Mouse (Mus musculus) lung, embryonic 14.5 days (tissue): ENCODE results near the gene Tcf7l1. TPM values are rescaled to one million over a fixed set of nuclear protein-coding genes. Genes with fewer than 3 reads are reported as not detected.

Experiments
- ATAC-seq: fragments of 200-750 bp; cut with Nextera tagmentation; 2 replicates; pipeline ENCODE4 v1.8.0; 2017; ENCODE audit warnings: mild to moderate bottlenecking, moderate TSS enrichment, moderate library complexity; ENCODE audit not compliant: insufficient read depth
- DNase-seq: peaks from one replicate; pipeline ENCODE4 v3.0.0-alpha.2; 2015
- H3K27ac ChIP-seq: fragments of 300-500 bp; sonication (generic); 2 replicates; pipeline ENCODE4 v1.5.1; 2014; ENCODE audit warnings: low read depth, mild to moderate bottlenecking, moderate library complexity
- H3K27me3 ChIP-seq: fragments of 300-500 bp; sonication (generic); 2 replicates; pipeline ENCODE4 v1.6.1; 2014; ENCODE audit warnings: low read length, control low read depth; ENCODE audit not compliant: insufficient read depth
- H3K36me3 ChIP-seq: fragments of 300-500 bp; sonication (generic); 2 replicates; pipeline ENCODE4 v1.6.1; 2014; ENCODE audit warnings: control low read depth; ENCODE audit not compliant: insufficient read depth
- H3K4me1 ChIP-seq: fragments of 300-500 bp; sonication (generic); 2 replicates; pipeline ENCODE4 v1.6.1; 2014; ENCODE audit warnings: antibody characterized with exemption, control low read depth; ENCODE audit not compliant: insufficient read depth
- H3K4me2 ChIP-seq: fragments of 300-500 bp; sonication (generic); 2 replicates; pipeline ENCODE4 v1.6.1; 2014; ENCODE audit warnings: mild to moderate bottlenecking
- H3K4me3 ChIP-seq: fragments of 300-500 bp; sonication (generic); 2 replicates; pipeline ENCODE4 v1.5.1; 2014; ENCODE audit warnings: low read depth, low read length
- H3K9ac ChIP-seq: fragments of 300-500 bp; sonication (generic); 2 replicates; pipeline ENCODE4 v1.6.1; 2014
- H3K9me3 ChIP-seq: fragments of 300-500 bp; sonication (generic); 2 replicates; pipeline ENCODE4 v1.6.1; 2016; ENCODE audit warnings: low read depth, low read length, control low read depth
- CTCF ChIP-seq: IDR thresholded peaks from 2 replicates; pipeline ENCODE4 v1.5.1; 2016; ENCODE audit warnings: antibody characterized with exemption, low read depth
- WGBS: fragments of 180-500 bp; shearing (Covaris S2); extraction: QIAGEN DNeasy Blood & Tissue Kit; methylation state at CpG from one replicate; pipeline ENCODE4 v1.1.7; 2014; 5-methylcytosine and 5-hydroxymethylcytosine counted together
- polyA plus RNA-seq: library from polyadenylated mRNA; unstranded; fragments of >200 nt; fragmentation: Nextera tagmentation; extraction: Ambion mirVana; gene quantifications from 2 replicates; pipeline ENCODE4 v1.2.1, GENCODE M21; 2014

Gene Tcf7l1
- polyA plus RNA-seq, 1 experiment from 2014 or later: 41.1 TPM

DNA sequence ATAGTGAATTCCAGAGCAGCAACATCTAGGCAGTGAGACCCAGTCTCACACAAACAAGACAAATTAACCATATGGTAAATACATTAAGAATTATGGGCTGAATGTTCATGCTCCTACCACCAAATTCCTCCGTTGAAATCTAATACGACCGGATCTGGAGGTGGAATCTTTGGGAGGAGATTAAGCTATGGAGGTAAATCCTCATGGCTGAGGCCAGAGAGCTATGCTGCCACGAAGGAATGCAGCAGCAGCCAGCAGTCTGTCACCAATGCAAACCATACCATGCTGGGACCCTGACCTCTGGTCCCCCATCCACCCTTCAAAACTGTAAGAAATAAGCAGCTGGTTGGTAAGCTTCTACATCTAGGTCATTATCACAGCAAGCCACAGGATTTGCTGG is 41.9 kb downstream of the Tcf7l1 start:
- DNase-seq: no peak

DNA sequence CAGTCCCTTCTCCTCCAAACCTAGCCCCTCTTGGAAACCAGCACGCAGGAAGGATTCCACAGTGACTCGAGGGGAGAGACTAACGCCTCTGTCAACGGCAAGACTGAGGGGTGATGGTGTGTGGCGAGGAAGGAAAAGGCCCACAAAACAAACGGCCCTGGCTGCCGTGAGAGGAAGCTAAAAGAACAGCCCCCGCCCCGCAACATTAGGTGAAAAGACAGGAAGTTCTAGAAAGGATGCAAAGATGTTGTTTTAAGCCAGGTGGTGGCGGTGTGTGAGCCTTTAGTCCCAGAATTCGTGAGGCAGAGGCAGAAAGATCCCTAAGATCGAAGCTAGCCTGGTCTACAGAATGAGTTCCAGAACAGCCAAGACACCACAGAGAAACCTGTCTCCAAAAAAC is 43.3 kb downstream of the Tcf7l1 start:
- Histone ChIP-seq H3K4me2 (no peak overlapping the region), H3K4me1 (peaks cover 49% of the 10 kb centered on the region), H3K4me3 (no peak overlapping the region), H3K9me3 (no peaks in the 10 kb centered on the region), H3K36me3 (no peaks in the 10 kb centered on the region), H3K27ac (no peak overlapping the region), H3K27me3 (no peaks in the 10 kb centered on the region), H3K9ac (no peak overlapping the region)
- no peak for TF ChIP-seq CTCF
- DNase-seq: no peak
- no peak for ATAC-seq
- WGBS: 46% methylated on average over 12 of the region's 12 CpGs

More for the DNA sequence above, 41.9 kb downstream of the Tcf7l1 start:
- no peak for TF ChIP-seq CTCF
- H3K9ac ChIP-seq: no peak overlapping the region
- no peak overlapping the region for H3K4me3 ChIP-seq
- no peaks in the 10 kb centered on the region for H3K9me3 ChIP-seq
- no peak overlapping the region for H3K4me2 ChIP-seq
- 14% methylated on average over 4 of the region's 4 CpGs for WGBS
- H3K4me1 ChIP-seq: peaks cover 42% of the 10 kb centered on the region
- no peak for ATAC-seq
- no peaks in the 10 kb centered on the region for H3K36me3 ChIP-seq
- H3K27ac ChIP-seq: no peak overlapping the region
- H3K27me3 ChIP-seq: no peaks in the 10 kb centered on the region

DNA sequence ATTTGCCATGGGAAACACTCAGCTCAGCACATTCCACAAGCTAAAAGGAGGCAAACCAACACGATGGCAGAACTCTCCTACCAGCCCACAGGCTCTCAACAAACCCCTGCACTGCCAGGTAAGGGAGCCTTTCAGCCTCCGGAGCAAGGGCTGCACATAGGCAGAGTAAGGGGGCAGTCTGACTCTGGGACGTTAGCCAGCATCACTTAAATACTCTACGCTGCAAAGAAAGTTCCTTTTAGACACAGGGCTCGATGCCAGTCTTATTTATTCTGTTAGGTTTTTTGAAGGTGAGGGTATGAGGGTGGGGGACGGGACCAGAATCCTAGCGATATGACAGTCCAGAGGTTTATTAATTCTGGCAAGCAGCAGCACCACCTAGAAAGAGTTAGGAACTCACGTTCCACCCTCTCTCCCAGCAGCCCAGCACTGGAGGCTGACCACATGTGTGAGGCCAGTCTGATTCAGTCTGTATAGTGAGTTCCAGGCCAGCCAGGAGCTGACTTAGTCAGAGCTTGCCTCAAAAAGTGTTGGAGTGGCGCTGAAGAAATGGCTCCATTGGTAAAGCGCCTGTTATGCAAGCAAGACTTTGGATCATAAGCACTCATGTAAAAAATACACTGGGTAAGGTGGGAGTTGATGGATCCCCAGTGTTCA is 44.8 kb downstream of the Tcf7l1 start:
- no peak overlapping the region for H3K4me3 ChIP-seq
- DNase-seq (peak; percentile 61), ATAC-seq (no peak)
- no peak overlapping the region for H3K9ac ChIP-seq
- 38% methylated on average over 10 of the region's 10 CpGs for WGBS
- peaks cover 54% of the 10 kb centered on the region for H3K4me1 ChIP-seq
- H3K27ac ChIP-seq: peak overlapping the region; percentile 3; the same call in 1 of the 2 replicates
- H3K36me3 ChIP-seq: no peaks in the 10 kb centered on the region
- H3K27me3 ChIP-seq: no peaks in the 10 kb centered on the region
- H3K9me3 ChIP-seq: no peaks in the 10 kb centered on the region
- TF ChIP-seq CTCF: no peak
- no peak overlapping the region for H3K4me2 ChIP-seq

DNA sequence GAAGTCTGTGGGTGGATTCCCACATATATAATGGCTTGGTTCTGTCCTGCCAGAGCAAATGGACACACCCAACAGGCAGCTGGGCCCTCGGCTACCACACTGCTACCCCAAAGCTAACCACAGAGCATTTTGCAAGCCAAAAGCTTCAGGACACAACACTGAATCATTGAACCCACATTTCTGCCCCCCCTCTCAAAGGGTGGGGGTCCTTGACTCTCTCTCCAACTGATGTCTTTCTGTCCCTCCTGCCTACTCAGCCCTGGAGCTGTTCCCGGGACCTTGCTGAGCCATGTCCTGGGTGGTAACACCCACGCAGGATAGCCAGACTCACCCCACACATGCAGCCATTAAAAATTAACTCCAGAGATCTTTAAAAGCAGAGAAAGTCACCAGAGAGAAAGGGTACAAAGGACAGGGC is 45.4 kb downstream of the Tcf7l1 start:
- no peak overlapping the region for H3K4me3 ChIP-seq
- H3K9me3 ChIP-seq: no peaks in the 10 kb centered on the region
- H3K27ac ChIP-seq: no peak overlapping the region
- TF ChIP-seq CTCF: no peak
- H3K27me3 ChIP-seq: no peaks in the 10 kb centered on the region
- 43% methylated on average over 3 of the region's 3 CpGs for WGBS
- no peak overlapping the region for H3K4me2 ChIP-seq
- peaks cover 48% of the 10 kb centered on the region for H3K4me1 ChIP-seq
- H3K36me3 ChIP-seq: 0 out of 2 replicates have a peak, but pooled peaks cover 3% of the 10 kb centered on the region
- no peak for ATAC-seq
- no peak for DNase-seq
- no peak overlapping the region for H3K9ac ChIP-seq

DNA sequence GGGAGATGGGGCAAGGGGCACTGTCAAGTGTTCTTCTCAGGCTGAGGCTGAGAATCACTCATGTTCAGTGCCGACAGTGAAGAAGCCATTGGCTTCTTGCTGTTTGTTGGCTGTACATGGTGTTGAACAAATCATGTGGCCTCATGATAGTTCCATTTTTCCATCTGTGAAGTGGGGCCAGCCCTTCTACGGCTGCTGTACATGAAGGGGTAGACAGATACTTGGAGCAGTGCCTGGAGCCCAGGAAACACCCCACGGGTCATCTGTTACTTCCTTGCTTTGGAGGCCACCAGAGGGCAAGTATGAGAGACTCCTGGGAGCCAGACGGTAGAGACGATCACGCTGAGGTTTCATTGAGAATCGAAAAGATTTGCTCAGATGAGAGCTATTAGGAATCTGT is 46.7 kb downstream of the Tcf7l1 start:
- Histone ChIP-seq H3K27ac (no peak overlapping the region), H3K4me3 (no peak overlapping the region), H3K9ac (no peak overlapping the region), H3K36me3 (0 out of 2 replicates have a peak, but pooled peaks cover 3% of the 10 kb centered on the region), H3K4me2 (no peak overlapping the region), H3K4me1 (peaks cover 39% of the 10 kb centered on the region), H3K9me3 (no peaks in the 10 kb centered on the region), H3K27me3 (no peaks in the 10 kb centered on the region)
- ATAC-seq (no peak), DNase-seq (peak; percentile 63)
- 37% methylated on average over 7 of the region's 7 CpGs for whole genome bisulfite sequencing
- 0 out of 2 replicates have a peak, but pooled peaks have one; percentile 12 for TF ChIP-seq CTCF

DNA sequence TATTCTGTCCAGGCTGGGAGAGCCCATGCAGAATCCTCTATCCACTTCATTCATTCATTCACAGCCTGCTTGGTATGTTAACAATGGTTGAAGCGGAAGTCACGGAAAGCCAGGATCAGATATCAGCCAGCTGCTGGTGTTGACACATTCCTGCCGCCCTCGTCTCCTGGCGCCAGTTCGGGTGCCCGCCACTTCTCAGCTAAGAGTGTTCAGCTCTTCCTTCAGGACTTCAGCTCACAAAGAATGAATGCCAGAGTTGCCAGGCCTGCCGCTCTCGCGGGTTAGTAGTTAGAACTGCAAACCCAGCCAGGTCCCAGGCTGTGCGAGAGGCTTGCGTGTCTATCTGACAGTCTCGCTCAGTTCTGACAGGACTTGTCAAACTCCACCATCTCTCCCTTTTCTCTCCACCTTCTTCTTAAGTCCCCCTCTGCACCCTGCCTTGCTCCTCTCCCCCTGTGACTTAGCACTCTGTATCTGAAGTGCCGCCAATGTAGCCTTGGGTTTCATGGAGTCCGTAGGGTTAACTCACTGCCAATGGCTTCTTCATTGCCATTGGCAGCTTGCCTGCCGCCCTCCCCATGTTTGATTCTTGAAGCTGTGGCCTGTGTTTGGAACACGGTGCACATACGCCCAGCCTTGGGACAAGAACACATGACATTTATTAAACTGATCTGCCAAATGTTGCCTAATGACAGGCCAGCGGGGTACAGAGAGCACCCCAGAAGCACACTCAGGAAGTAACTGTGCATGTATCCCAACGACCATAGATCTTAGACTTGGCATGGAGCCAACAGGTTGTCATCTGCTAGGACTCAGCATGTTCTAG is 48.2 kb downstream of the Tcf7l1 start:
- Histone ChIP-seq H3K4me2 (peak overlapping the region; percentile 51), H3K4me1 (peaks cover 34% of the 10 kb centered on the region), H3K36me3 (0 out of 2 replicates have a peak, but pooled peaks cover 3% of the 10 kb centered on the region), H3K9me3 (no peaks in the 10 kb centered on the region), H3K4me3 (no peak overlapping the region), H3K27ac (peak overlapping the region; percentile 92), H3K9ac (peak overlapping the region; percentile 17; the same call in 1 of the 2 replicates), H3K27me3 (no peaks in the 10 kb centered on the region)
- 7% methylated on average over 20 of the region's 20 CpGs for WGBS
- ATAC-seq (peak; percentile 62), DNase-seq (peak; percentile 89)
- peak; percentile 42 for TF ChIP-seq CTCF

DNA sequence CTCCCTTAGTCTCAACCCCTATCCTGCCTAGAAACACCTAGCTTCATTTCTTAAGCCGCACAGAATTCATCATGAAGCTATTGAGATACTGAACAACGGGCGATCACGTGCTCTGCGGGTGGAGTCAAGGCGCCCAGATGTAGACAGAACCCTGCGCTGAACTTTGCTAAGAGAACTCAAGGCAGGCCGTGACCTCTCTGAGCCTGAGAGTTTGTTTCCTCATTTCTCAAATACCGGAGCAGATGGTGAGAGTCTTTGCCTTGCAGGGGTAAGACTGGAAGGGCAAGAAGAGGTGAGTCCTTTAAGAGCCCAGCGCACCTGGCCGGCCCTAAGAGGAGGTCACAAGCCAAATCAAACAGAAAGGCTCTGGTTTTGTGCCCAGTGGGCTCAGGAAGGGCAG is 52.2 kb downstream of the Tcf7l1 start:
- peaks cover 17% of the 10 kb centered on the region for H3K4me1 ChIP-seq
- 0 out of 2 replicates have a peak, but pooled peaks cover 3% of the 10 kb centered on the region for H3K36me3 ChIP-seq
- ATAC-seq (no peak), DNase-seq (no peak)
- no peaks in the 10 kb centered on the region for H3K27me3 ChIP-seq
- H3K9me3 ChIP-seq: no peaks in the 10 kb centered on the region
- H3K27ac ChIP-seq: 0 out of 2 replicates have a peak overlapping the region, but pooled peaks have one; percentile 12
- H3K4me2 ChIP-seq: 0 out of 2 replicates have a peak overlapping the region, but pooled peaks have one; percentile 7
- no peak for TF ChIP-seq CTCF
- no peak overlapping the region for H3K9ac ChIP-seq
- no peak overlapping the region for H3K4me3 ChIP-seq
- WGBS: 66% methylated on average over 11 of the region's 11 CpGs
